ENCODE assay signal across 9 mouse cellular contexts in genomic region chr3:95227214-95227613, GRCm38 (mm10). TPM values are rescaled to one million over a fixed set of nuclear protein-coding genes. Genes with fewer than 3 reads are reported as not detected.
A peak's percentile ranks its signal among the peaks of the same experiment; 100 is the strongest.
DNase-seq lines count a peak whose midpoint lies in the region; ATAC-seq lines count a peak whose summit lies in the region.
"Had no signal": no experiment of that assay in that cellular context is flagged by ENCODE, and none has a peak within 500 bp of the region (broad histone marks: within the 10 kb centered on the region; RNA-seq: fewer than 3 reads in every experiment).

No protein-coding gene starts in this region.

- ATAC-seq in liver, embryonic 11.5 days (replicated peaks; ENCODE audit: low FRiP score), result no peak
- no peak for ATAC-seq in embryonic facial prominence, embryonic 11.5 days (replicated peaks; ENCODE audit: insufficient number of reproducible peaks, low FRiP score, low TSS enrichment, low read depth)
- no peak for ATAC-seq in limb, embryonic 11.5 days (ENCODE audit: insufficient number of reproducible peaks, low FRiP score, low TSS enrichment, low read depth)

- peak overlapping the region; percentile 47; the same call in 1 of the 2 replicates for H3K9ac ChIP-seq in liver, embryonic 11.5 days (ENCODE audit: low read depth, low read length)
- H3K9ac ChIP-seq in embryonic facial prominence, embryonic 11.5 days (replicated peaks; ENCODE audit: low read length), result peak overlapping the region; percentile 54
- peak overlapping the region; percentile 52 for H3K9ac ChIP-seq in limb, embryonic 11.5 days (ENCODE audit: low read length)

- peak overlapping the region; percentile 87 for H3K4me3 ChIP-seq in liver, embryonic 11.5 days (ENCODE audit: low read depth, low read length)
- H3K4me3 ChIP-seq in embryonic facial prominence, embryonic 11.5 days (ENCODE audit: low read depth, low read length), result peak overlapping the region; percentile 63
- H3K4me3 ChIP-seq in limb, embryonic 11.5 days (ENCODE audit: low read depth, low read length), result peak overlapping the region; percentile 94

- H3K4me2 ChIP-seq in liver, embryonic 11.5 days, result peak overlapping the region; percentile 98
- H3K4me2 ChIP-seq in embryonic facial prominence, embryonic 11.5 days (ENCODE audit: low read depth, low read length), result peak overlapping the region; percentile 89
- H3K4me2 ChIP-seq in limb, embryonic 11.5 days (ENCODE audit: low read depth, severe bottlenecking), result peak overlapping the region; percentile 83

- peaks cover 16% of the 10 kb centered on the region for H3K36me3 ChIP-seq in liver, embryonic 11.5 days (ENCODE audit: control insufficient read depth, insufficient read depth, low read length)
- H3K36me3 ChIP-seq in embryonic facial prominence, embryonic 11.5 days (replicated peaks; ENCODE audit: control insufficient read depth, insufficient read depth, low read depth, low read length), result peaks cover 4% of the 10 kb centered on the region
- H3K36me3 ChIP-seq in limb, embryonic 11.5 days (ENCODE audit: control insufficient read depth, insufficient read depth, low read length), result peaks cover 6% of the 10 kb centered on the region

- peaks cover 26% of the 10 kb centered on the region for H3K4me1 ChIP-seq in liver, embryonic 11.5 days (replicated peaks; ENCODE audit: control insufficient read depth, insufficient read depth, low read length)
- peaks cover 4% of the 10 kb centered on the region for H3K4me1 ChIP-seq in embryonic facial prominence, embryonic 11.5 days (ENCODE audit: control insufficient read depth, insufficient read depth, low read length)
- H3K4me1 ChIP-seq in limb, embryonic 11.5 days (ENCODE audit: control insufficient read depth, insufficient read depth, low read length), result peaks cover 10% of the 10 kb centered on the region; the same call in 1 of the 2 replicates

- H3K9me3 ChIP-seq in liver, embryonic 11.5 days (ENCODE audit: control insufficient read depth, low read length), result no peaks in the 10 kb centered on the region
- H3K9me3 ChIP-seq in embryonic facial prominence, embryonic 11.5 days (replicated peaks; ENCODE audit: control insufficient read depth, low read length), result no peaks in the 10 kb centered on the region
- H3K9me3 ChIP-seq in limb, embryonic 11.5 days (ENCODE audit: control insufficient read depth, low read length), result no peaks in the 10 kb centered on the region

- WGBS in liver, embryonic 11.5 days, result 26% methylated on average over 1 of the region's 1 CpGs
- 33% methylated on average over 1 of the region's 1 CpGs for WGBS in embryonic facial prominence, embryonic 11.5 days
- 50% methylated on average over 1 of the region's 1 CpGs for WGBS in limb, embryonic 11.5 days

- H3K27me3 ChIP-seq in liver, embryonic 11.5 days (replicated peaks; ENCODE audit: control insufficient read depth, insufficient read depth, low read length), result no peaks in the 10 kb centered on the region
- no peaks in the 10 kb centered on the region for H3K27me3 ChIP-seq in embryonic facial prominence, embryonic 11.5 days (ENCODE audit: control insufficient read depth, insufficient read depth, low read length)
- H3K27me3 ChIP-seq in limb, embryonic 11.5 days (ENCODE audit: control insufficient read depth, insufficient read depth, low read length), result no peaks in the 10 kb centered on the region

- peak overlapping the region; percentile 8; the same call in 1 of the 2 replicates for H3K27ac ChIP-seq in liver, embryonic 11.5 days (ENCODE audit: low read depth, low read length)
- H3K27ac ChIP-seq in embryonic facial prominence, embryonic 11.5 days (replicated peaks; ENCODE audit: low read depth, low read length), result no peak overlapping the region
- H3K27ac ChIP-seq in limb, embryonic 11.5 days (replicated peaks; ENCODE audit: low read depth, low read length), result no peak overlapping the region

- DNase-seq in liver, embryonic 11.5 days (ENCODE audit: low spot score), result no peak
- no peak for DNase-seq in liver
- DNase-seq in embryonic facial prominence, embryonic 11.5 days (ENCODE audit: low spot score), result no peak
- no peak for DNase-seq in limb, embryonic 11.5 days (ENCODE audit: low spot score)
- peak; percentile 23 for DNase-seq in retina, postnatal 1 day
- no peak for DNase-seq in ovary, adult 18-20 months (ENCODE audit: low spot score)
- DNase-seq in adrenal gland, postnatal 10 days, result no peak
- DNase-seq in gastrocnemius, postnatal 25 days, result no peak

RNA-seq across cellular contexts. Expression of gene Cdc42se1, which starts 1.3 kb away (rescaled TPM):
- polyA plus RNA-seq in liver, embryonic 11.5 days (2014; fragmentation: Nextera tagmentation; extraction: Ambion mirVana), result 93.6 and 102 TPM in 2 replicates
- 93.9 and 105 TPM in 2 replicates for polyA plus RNA-seq in embryonic facial prominence, embryonic 11.5 days (2014; fragmentation: Nextera tagmentation; extraction: Ambion mirVana)
- 80.1 and 89.6 TPM in 2 replicates for polyA plus RNA-seq in limb, embryonic 11.5 days (2014; fragmentation: Nextera tagmentation; extraction: Ambion mirVana)
- 10 to 100 TPM; 62.4 to 69.7 TPM for total RNA-seq in adrenal gland, postnatal 10 days (2021)
- total RNA-seq in gastrocnemius, postnatal 25 days (2021), result 10 to 100 TPM; 15.5 TPM

RNA-seq across cellular contexts. Expression of gene Mllt11, which starts 4.8 kb away (rescaled TPM):
- 8.6 and 8.7 TPM in 2 replicates for polyA plus RNA-seq in liver, embryonic 11.5 days (2014; fragmentation: Nextera tagmentation; extraction: Ambion mirVana)
- polyA plus RNA-seq in embryonic facial prominence, embryonic 11.5 days (2014; fragmentation: Nextera tagmentation; extraction: Ambion mirVana), result 52.9 and 56.9 TPM in 2 replicates
- 14.8 and 18.2 TPM in 2 replicates for polyA plus RNA-seq in limb, embryonic 11.5 days (2014; fragmentation: Nextera tagmentation; extraction: Ambion mirVana)
- 10 to 100 TPM; 13.8 to 23.7 TPM for total RNA-seq in adrenal gland, postnatal 10 days (2021)
- 10 to 100 TPM; 34.4 to 42.4 TPM for total RNA-seq in gastrocnemius, postnatal 25 days (2021)

RNA-seq across cellular contexts. Expression of gene Gabpb2, which starts 9.5 kb away (rescaled TPM):
- 9.1 and 9.3 TPM in 2 replicates for polyA plus RNA-seq in liver, embryonic 11.5 days (2014; fragmentation: Nextera tagmentation; extraction: Ambion mirVana)
- 5.7 and 6.7 TPM in 2 replicates for polyA plus RNA-seq in embryonic facial prominence, embryonic 11.5 days (2014; fragmentation: Nextera tagmentation; extraction: Ambion mirVana)
- polyA plus RNA-seq in limb, embryonic 11.5 days (2014; fragmentation: Nextera tagmentation; extraction: Ambion mirVana), result 8.7 and 8.9 TPM in 2 replicates
- 10 to 100 TPM; 20.6 to 25.2 TPM for total RNA-seq in adrenal gland, postnatal 10 days (2021)
- 1 to 10 TPM; 8.2 to 8.3 TPM for total RNA-seq in gastrocnemius, postnatal 25 days (2021)

RNA-seq across cellular contexts. Expression of gene Gm128, which starts 14.2 kb away (rescaled TPM):
- polyA plus RNA-seq in liver, embryonic 11.5 days (2014; fragmentation: Nextera tagmentation; extraction: Ambion mirVana), result 0.95 and 1.0 TPM in 2 replicates
- 0.54 TPM in 1 of 2 replicates, not detected in the other for polyA plus RNA-seq in embryonic facial prominence, embryonic 11.5 days (2014; fragmentation: Nextera tagmentation; extraction: Ambion mirVana)
- polyA plus RNA-seq in limb, embryonic 11.5 days (2014; fragmentation: Nextera tagmentation; extraction: Ambion mirVana), result 0.53 and 0.82 TPM in 2 replicates
- under 1 TPM in 1 of 2 experiments, not detected in 1; 0.18 TPM for total RNA-seq in adrenal gland, postnatal 10 days (2021)
- total RNA-seq in gastrocnemius, postnatal 25 days (2021), result not detected
- total RNA-seq: left cerebral cortex, postnatal 10 days had no signal

RNA-seq across cellular contexts. Expression of gene Bnipl, which starts 23.8 kb away (rescaled TPM):
- polyA plus RNA-seq in liver, embryonic 11.5 days (2014; fragmentation: Nextera tagmentation; extraction: Ambion mirVana), result 0.08 and 0.25 TPM in 2 replicates
- 2.9 and 4.0 TPM in 2 replicates for polyA plus RNA-seq in embryonic facial prominence, embryonic 11.5 days (2014; fragmentation: Nextera tagmentation; extraction: Ambion mirVana)
- 1.1 and 1.6 TPM in 2 replicates for polyA plus RNA-seq in limb, embryonic 11.5 days (2014; fragmentation: Nextera tagmentation; extraction: Ambion mirVana)
- total RNA-seq in adrenal gland, postnatal 10 days (2021), result under 1 TPM in 1 of 2 experiments, not detected in 1; 0.42 TPM
- total RNA-seq in gastrocnemius, postnatal 25 days (2021), result not detected
